12 mouse cellular contexts compared by ENCODE assay signal in genomic region chr13:51776160-51776737, GRCm38 (mm10). TPM values are rescaled to one million over a fixed set of nuclear protein-coding genes. Genes with fewer than 3 reads are reported as not detected.
DNase-seq lines count a peak whose midpoint lies in the region; ATAC-seq and TF ChIP-seq lines count a peak whose summit lies in the region.
"Had no signal": no experiment of that assay in that cellular context is flagged by ENCODE, and none has a peak within 500 bp of the region (broad histone marks: within the 10 kb centered on the region; RNA-seq: fewer than 3 reads in every experiment).

No protein-coding gene starts in this region.

- H3K4me2 ChIP-seq in heart, embryonic 11.5 days: no peak overlapping the region
- peak overlapping the region; percentile 46 for H3K4me2 ChIP-seq in liver, embryonic 12.5 days
- H3K4me2 ChIP-seq in liver, postnatal 0 days (ENCODE audit: low read depth, low read length): no peak overlapping the region
- H3K4me2 ChIP-seq: embryonic facial prominence, embryonic 15.5 days; lung, embryonic 15.5 days had no signal

- H3K79me2 ChIP-seq in heart, adult 2 months (replicated peaks; ENCODE audit: control insufficient read depth, insufficient read depth, low read length): no peaks in the 10 kb centered on the region

- H3K9me3 ChIP-seq in heart, embryonic 11.5 days (replicated peaks; ENCODE audit: control insufficient read depth, low read length): no peaks in the 10 kb centered on the region
- H3K9me3 ChIP-seq in liver, embryonic 12.5 days (replicated peaks): no peaks in the 10 kb centered on the region
- no peaks in the 10 kb centered on the region for H3K9me3 ChIP-seq in liver, postnatal 0 days (ENCODE audit: low read length)
- no peaks in the 10 kb centered on the region for H3K9me3 ChIP-seq in limb, embryonic 10.5 days (replicated peaks)
- H3K9me3 ChIP-seq: embryonic facial prominence, embryonic 15.5 days; hindbrain, embryonic 12.5 days; lung, embryonic 15.5 days; megakaryocyte, embryonic 14.5 days; neural tube, embryonic 13.5 days had no signal

- TF ChIP-seq POLR2A in heart, adult 2 months (IDR thresholded peaks at IDR 0.05; ENCODE audit: insufficient read depth, low read depth, low read length): no peak

- 82% methylated on average over 6 of the region's 6 CpGs for WGBS in heart, embryonic 11.5 days (ENCODE audit: insufficient replicate concordance)
- 88% methylated on average over 6 of the region's 6 CpGs for WGBS in heart, adult 2 months
- 63% methylated on average over 6 of the region's 6 CpGs for WGBS in liver, embryonic 12.5 days (ENCODE audit: insufficient replicate concordance)
- 63% methylated on average over 6 of the region's 6 CpGs for WGBS in liver, postnatal 0 days (ENCODE audit: insufficient replicate concordance)
- 86% methylated on average over 6 of the region's 6 CpGs for WGBS in limb, embryonic 10.5 days

- peak overlapping the region; percentile 10; the same call in 1 of the 2 replicates for H3K27ac ChIP-seq in heart, embryonic 11.5 days (ENCODE audit: low read depth, low read length)
- no peak overlapping the region; the same call in 1 of the 2 replicates for H3K27ac ChIP-seq in heart, adult 2 months
- peak overlapping the region; percentile 36; the same call in 1 of the 2 replicates for H3K27ac ChIP-seq in liver, embryonic 12.5 days
- no peak overlapping the region for H3K27ac ChIP-seq in liver, postnatal 0 days (ENCODE audit: low read depth)
- H3K27ac ChIP-seq in limb, embryonic 10.5 days: no peak overlapping the region
- H3K27ac ChIP-seq: embryonic facial prominence, embryonic 15.5 days; hindbrain, embryonic 12.5 days; lung, embryonic 15.5 days had no signal

- H3K27me3 ChIP-seq in heart, embryonic 11.5 days (ENCODE audit: control insufficient read depth, insufficient read depth, low read length): no peaks in the 10 kb centered on the region
- H3K27me3 ChIP-seq in heart, adult 2 months (ENCODE audit: control insufficient read depth, insufficient read depth, low read length): no peaks in the 10 kb centered on the region
- no peaks in the 10 kb centered on the region for H3K27me3 ChIP-seq in liver, embryonic 12.5 days (replicated peaks)
- no peaks in the 10 kb centered on the region for H3K27me3 ChIP-seq in liver, postnatal 0 days (ENCODE audit: insufficient read depth, low read length)
- H3K27me3 ChIP-seq in limb, embryonic 10.5 days (ENCODE audit: low read depth, poor library complexity, severe bottlenecking): no peaks in the 10 kb centered on the region
- H3K27me3 ChIP-seq: embryonic facial prominence, embryonic 15.5 days; hindbrain, embryonic 12.5 days; lung, embryonic 15.5 days; megakaryocyte, embryonic 14.5 days; neural tube, embryonic 13.5 days had no signal

- intact Hi-C loops in heart, adult 2 months (cut with DNase I): no loop called here

- no peak overlapping the region for H3K4me3 ChIP-seq in heart, embryonic 11.5 days (ENCODE audit: low read depth, low read length)
- H3K4me3 ChIP-seq in heart, adult 2 months: no peak overlapping the region
- H3K4me3 ChIP-seq in liver, embryonic 12.5 days: no peak overlapping the region
- no peak overlapping the region for H3K4me3 ChIP-seq in liver, postnatal 0 days (ENCODE audit: low read depth, low read length)
- H3K4me3 ChIP-seq in limb, embryonic 10.5 days: no peak overlapping the region
- H3K4me3 ChIP-seq: embryonic facial prominence, embryonic 15.5 days; hindbrain, embryonic 12.5 days; lung, embryonic 15.5 days; neural tube, embryonic 13.5 days had no signal

- no peak for DNase-seq in heart, adult 2 months
- no peak for DNase-seq in liver, postnatal 0 days
- peak; percentile 73 for DNase-seq in naive thymus-derived CD4-positive, alpha-beta T cell, adult 2 months (ENCODE audit: low read depth)
- no peak for DNase-seq in limb, embryonic 10.5 days (ENCODE audit: low spot score)

- no peak for ATAC-seq in heart, embryonic 11.5 days (replicated peaks; ENCODE audit: insufficient number of reproducible peaks, low FRiP score, low TSS enrichment)
- ATAC-seq in liver, embryonic 12.5 days: no peak
- no peak for ATAC-seq in liver, postnatal 0 days
- peak; percentile 66 for ATAC-seq in activated CD4-positive, CD25-positive, alpha-beta regulatory T cell, adult 4 months

- no peaks in the 10 kb centered on the region for H3K36me3 ChIP-seq in heart, embryonic 11.5 days (ENCODE audit: control insufficient read depth, insufficient read depth, low read length)
- H3K36me3 ChIP-seq in heart, adult 2 months (ENCODE audit: control insufficient read depth, insufficient read depth, low read length): no peaks in the 10 kb centered on the region
- H3K36me3 ChIP-seq in liver, embryonic 12.5 days: peaks cover 9% of the 10 kb centered on the region; the same call in 1 of the 2 replicates
- H3K36me3 ChIP-seq in liver, postnatal 0 days (replicated peaks; ENCODE audit: insufficient read depth, low read length): no peaks in the 10 kb centered on the region
- H3K36me3 ChIP-seq in limb, embryonic 10.5 days: no peaks in the 10 kb centered on the region
- H3K36me3 ChIP-seq: embryonic facial prominence, embryonic 15.5 days; hindbrain, embryonic 12.5 days; lung, embryonic 15.5 days; neural tube, embryonic 13.5 days had no signal

- no peak overlapping the region for H3K9ac ChIP-seq in heart, embryonic 11.5 days (ENCODE audit: low read depth, low read length)
- H3K9ac ChIP-seq in heart, adult 2 months (ENCODE audit: low read depth, low read length): no peak overlapping the region
- H3K9ac ChIP-seq in liver, embryonic 12.5 days: no peak overlapping the region
- H3K9ac ChIP-seq in liver, postnatal 0 days (replicated peaks): no peak overlapping the region
- H3K9ac ChIP-seq: embryonic facial prominence, embryonic 15.5 days; hindbrain, embryonic 12.5 days; lung, embryonic 15.5 days had no signal

- peaks cover 34% of the 10 kb centered on the region for H3K4me1 ChIP-seq in heart, embryonic 11.5 days (ENCODE audit: control insufficient read depth, insufficient read depth, low read length)
- peaks cover 12% of the 10 kb centered on the region for H3K4me1 ChIP-seq in heart, adult 2 months (ENCODE audit: control insufficient read depth, insufficient read depth, low read length)
- peaks cover 47% of the 10 kb centered on the region for H3K4me1 ChIP-seq in liver, embryonic 12.5 days
- peaks cover 17% of the 10 kb centered on the region for H3K4me1 ChIP-seq in liver, postnatal 0 days (ENCODE audit: insufficient read depth)
- peaks cover 8% of the 10 kb centered on the region for H3K4me1 ChIP-seq in limb, embryonic 10.5 days

- no peak for TF ChIP-seq EP300 in heart, adult 2 months (IDR thresholded peaks at IDR 0.05; ENCODE audit: insufficient read depth, low read depth, low read length)
- TF ChIP-seq EP300 in liver, postnatal 0 days (IDR thresholded peaks at IDR 0.05; ENCODE audit: low read depth): no peak

- no peak for TF ChIP-seq CTCF in heart, adult 2 months (IDR thresholded peaks at IDR 0.05)
- no peak for TF ChIP-seq CTCF in liver, postnatal 0 days (IDR thresholded peaks at IDR 0.05; ENCODE audit: low read depth)

RNA-seq across cellular contexts. Expression of gene Sema4d, which starts 17.3 kb away (rescaled TPM):
- 11.0 and 13.7 TPM in 2 replicates for polyA plus RNA-seq in heart, embryonic 11.5 days (2014; fragmentation: Nextera tagmentation; extraction: Ambion mirVana)
- 10 to 100 TPM; 52.2 to 67.6 TPM for total RNA-seq in heart, adult 2 months (2021)
- polyA plus RNA-seq in heart, adult 2 months (2012; rRNA removed): 51.7 and 52.2 TPM in 2 replicates
- polyA plus RNA-seq in liver, embryonic 12.5 days (2016; fragmentation: Nextera tagmentation; extraction: Ambion mirVana): 10.8 TPM in 2 replicates
- 2.9 and 3.9 TPM in 2 replicates for polyA plus RNA-seq in liver, postnatal 0 days (2015; fragmentation: Nextera tagmentation; extraction: Ambion mirVana)
- polyA plus RNA-seq in activated CD4-positive, CD25-positive, alpha-beta regulatory T cell, adult 4 months (2017; shearing (Covaris generic)): 100 to 1,000 TPM; 127 to 150 TPM
- 5.9 and 6.0 TPM in 2 replicates for polyA plus RNA-seq in limb, embryonic 10.5 days (2016; fragmentation: Nextera tagmentation; extraction: Ambion mirVana)

Comparison
In these comparisons a context has a peak if more than half of its experiments do, and no peak if none do; other contexts are left out.
1. H3K27ac ChIP-seq: peak in heart, embryonic 11.5 days (single experiment) and liver, embryonic 12.5 days (single experiment); none in heart, adult 2 months (single experiment), liver, postnatal 0 days (single experiment) and limb, embryonic 10.5 days (single experiment).